Mouse (Mus musculus): ENCODE data around the gene Bnip1.

Gene Bnip1

DNA sequence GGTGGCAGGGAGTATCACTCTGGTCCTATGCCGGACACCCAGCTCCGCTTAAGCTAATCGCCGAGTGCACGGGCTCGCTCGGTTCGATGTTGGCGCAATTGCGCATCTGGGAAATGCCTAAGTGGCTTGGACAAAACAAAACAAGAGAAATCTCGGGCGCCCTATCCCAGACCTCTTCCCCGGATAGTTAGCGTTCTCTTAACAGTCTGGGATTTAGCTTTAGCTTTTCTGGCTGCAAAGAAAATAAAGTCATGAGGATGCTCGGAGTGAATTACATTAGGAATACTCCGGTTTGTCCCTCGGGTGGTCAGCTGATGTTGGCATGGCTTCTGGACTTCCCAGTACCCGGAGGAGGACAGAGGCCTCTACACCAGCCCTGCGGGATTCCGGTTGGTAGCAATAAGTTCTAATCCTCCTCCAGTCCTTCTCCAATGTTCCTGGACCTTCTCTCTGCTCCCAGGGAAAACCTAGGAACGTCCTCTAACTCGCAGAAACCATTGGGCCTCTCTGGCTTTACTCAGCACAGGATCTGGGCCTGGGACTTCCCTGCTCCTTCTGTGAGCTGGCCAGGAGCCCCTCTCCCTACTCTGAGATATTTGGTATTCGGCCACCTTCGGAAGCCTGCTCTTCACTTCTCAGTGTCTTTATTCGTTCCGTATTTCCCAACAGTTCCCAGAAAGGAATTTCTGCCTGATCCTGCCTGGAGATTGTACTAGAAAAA lies 59.0 kb downstream of the Bnip1 start:
- DNase-seq (ENCODE audit: low spot score): no peak

DNA sequence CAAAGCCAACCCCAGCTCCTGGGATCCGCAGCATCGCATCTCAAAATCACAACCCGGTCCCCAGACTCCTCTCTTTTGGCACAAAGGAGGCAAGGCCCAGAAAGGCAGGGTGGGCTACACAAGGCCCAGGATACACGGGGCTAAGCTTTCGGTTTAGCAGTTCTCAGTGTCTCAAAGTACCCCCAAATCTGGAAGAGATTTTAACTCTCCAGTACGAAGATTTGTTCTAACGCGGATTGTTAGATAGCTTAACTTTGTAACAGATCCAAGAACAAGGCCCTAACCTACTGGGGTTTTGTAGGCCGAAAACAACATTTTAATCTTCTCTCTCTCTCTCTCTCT lies 59.5 kb downstream of the Bnip1 start:
- no peak for DNase-seq (ENCODE audit: low spot score)

DNA sequence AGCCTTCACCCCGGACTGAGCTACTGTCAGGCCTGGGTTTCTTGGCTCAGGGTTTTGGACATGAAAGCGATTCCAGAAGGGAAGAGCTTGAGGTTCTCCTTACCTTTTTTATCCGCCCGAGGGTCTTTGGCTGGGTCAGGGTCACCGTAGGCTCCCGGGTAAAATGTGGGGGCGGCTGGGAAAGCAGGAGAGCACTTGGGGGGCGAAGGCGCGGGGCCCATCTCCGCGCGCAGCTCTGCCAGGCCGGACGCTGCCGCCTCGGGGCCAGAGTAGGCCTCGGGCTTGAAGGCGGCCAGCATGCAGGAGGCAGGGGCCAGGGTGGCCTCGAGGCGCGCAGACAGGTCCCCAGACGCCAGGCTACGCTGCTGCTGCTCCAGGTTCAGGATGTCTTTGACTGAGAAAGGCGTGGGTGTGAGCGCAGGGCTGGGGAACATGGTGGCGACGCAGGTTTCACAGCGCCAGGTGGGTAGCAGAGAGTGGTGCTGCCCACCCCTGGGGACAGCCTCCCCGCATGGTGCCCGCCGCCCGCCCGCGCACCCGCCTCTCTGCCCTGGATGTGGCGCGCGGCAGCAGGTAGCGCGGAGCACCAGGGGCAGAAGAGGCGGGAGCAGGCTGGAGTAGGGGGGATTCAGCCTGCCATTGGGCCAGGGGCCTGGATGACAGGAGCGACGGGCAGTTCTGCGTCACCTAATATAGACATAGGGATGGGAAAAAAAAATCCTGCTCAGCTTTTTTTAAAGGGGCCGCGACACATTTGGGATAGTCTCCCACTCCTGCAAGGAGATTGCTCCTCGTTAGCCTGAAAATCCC lies 60.3 kb downstream of the Bnip1 start:
- peak; percentile 50 for DNase-seq (ENCODE audit: low spot score)

- peak; percentile 3 for DNase-seq (ENCODE audit: low spot score)
Measured at GRCm38 (mm10) chr17:26841981-26842380, 61.1 kb downstream of the Bnip1 start.

Data from embryo, embryonic 10 days (tissue).